Mouse (Mus musculus): ENCODE measurements at regions not wholly inside any gene's neighbourhood (a gene's known extent, or its start where the extent isn't known, plus 50 kb on each side); places are given as distances from the start of the nearest gene placed in this dataset.
A peak's percentile ranks its signal among the peaks of the same experiment; 100 is the strongest.

GRCm38 (mm10) chr12:70752266-70752910 lies 72.9 kb upstream of the Frmd6 start:
- no peak for DNase-seq (ENCODE audit: low read depth, low spot score)

GRCm38 (mm10) chr12:70752911-70753290 lies 72.4 kb upstream of the Frmd6 start:
- DNase-seq (ENCODE audit: low read depth, low spot score), result no peak

GRCm38 (mm10) chr12:70753458-70753857 lies 71.9 kb upstream of the Frmd6 start:
- peak; percentile 27 for DNase-seq (ENCODE audit: low read depth, low spot score)

GRCm38 (mm10) chr12:70758080-70758479 lies 67.2 kb upstream of the Frmd6 start:
- no peak for DNase-seq (ENCODE audit: low read depth, low spot score)

GRCm38 (mm10) chr12:70763542-70763941 lies 61.8 kb upstream of the Frmd6 start:
- DNase-seq (ENCODE audit: low read depth, low spot score), result no peak

- no peak for DNase-seq (ENCODE audit: low read depth, low spot score)
These were observed 59.0 kb upstream of the Frmd6 start for GRCm38 (mm10) chr12:70766319-70766718.

- no peak for DNase-seq (ENCODE audit: low read depth, low spot score)
These were observed 57.4 kb upstream of the Frmd6 start for GRCm38 (mm10) chr12:70767959-70768358.

GRCm38 (mm10) chr12:70768745-70769144 lies 56.6 kb upstream of the Frmd6 start:
- DNase-seq (ENCODE audit: low read depth, low spot score), result no peak

GRCm38 (mm10) chr12:70769538-70770176 lies 55.7 kb upstream of the Frmd6 start:
- DNase-seq (ENCODE audit: low read depth, low spot score), result no peak

- no peak for DNase-seq (ENCODE audit: low read depth, low spot score)
These were observed 51.3 kb upstream of the Frmd6 start for GRCm38 (mm10) chr12:70774006-70774405.

GRCm38 (mm10) chr12:70774816-70775591 lies 50.3 kb upstream of the Frmd6 start:
- no peak for DNase-seq (ENCODE audit: low read depth, low spot score)

All from 3T3-L1 (cell line).